Mouse (Mus musculus) cerebellum, adult 8-10 months (tissue): ENCODE data around the gene Cd93.

Source experiments
- DNase-seq: peaks from one replicate; pipeline ENCODE4 v3.0.0; 2022

The Cd93 gene

DNA sequence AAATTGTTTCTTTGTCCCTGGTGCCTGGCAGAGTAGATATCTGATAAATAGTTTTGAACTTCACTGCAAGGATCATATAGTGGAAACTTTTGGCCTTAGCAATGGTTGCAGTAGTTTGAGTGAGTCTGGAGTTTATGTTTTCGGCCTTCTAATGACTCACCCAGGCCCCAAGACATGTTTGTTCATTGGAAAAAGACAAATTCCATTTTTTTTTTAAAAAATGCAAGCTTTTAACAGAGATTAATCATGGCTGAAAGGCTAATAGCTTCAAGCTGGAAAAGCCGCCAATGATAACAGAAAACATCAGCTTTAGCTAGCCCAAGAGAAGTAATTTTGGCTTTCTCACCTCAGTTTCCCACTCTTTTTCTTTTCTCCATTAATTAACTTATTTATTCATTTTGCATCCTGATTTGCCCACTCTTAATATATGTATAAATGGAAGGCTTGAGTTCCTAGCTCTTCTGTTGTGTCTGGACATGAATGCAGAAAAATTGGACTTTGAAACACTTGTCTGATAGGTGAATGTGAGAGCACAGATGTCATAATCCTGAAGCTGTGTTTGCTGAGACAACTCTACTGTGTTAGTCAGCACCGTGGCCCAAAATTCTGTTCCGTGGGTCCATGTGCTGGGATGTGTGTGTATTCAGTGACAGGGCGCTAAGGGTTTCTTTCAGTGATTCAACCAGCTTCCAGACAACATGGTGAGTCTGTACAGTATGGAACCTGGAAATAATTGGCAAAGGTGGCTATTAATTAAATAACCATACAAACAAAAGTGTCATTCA is 44.3 kb downstream of the Cd93 start:
- DNase-seq, result no peak

DNA sequence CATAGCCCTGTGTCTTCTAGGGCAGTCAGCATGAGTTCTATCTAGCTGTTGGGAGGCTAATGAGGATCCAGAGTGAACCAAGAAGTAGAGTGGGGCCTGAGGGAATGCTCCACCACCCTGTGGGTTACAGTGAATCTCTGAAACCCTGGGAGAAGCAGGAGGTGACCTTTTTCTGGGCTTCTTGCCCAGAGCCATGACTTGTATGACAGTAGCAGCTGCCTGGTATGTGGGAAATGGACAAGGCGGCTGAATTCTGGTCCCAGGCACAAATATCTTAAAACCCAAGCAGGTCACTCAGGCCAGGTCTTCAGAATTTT is 45.6 kb downstream of the Cd93 start:
- DNase-seq, result no peak

DNA sequence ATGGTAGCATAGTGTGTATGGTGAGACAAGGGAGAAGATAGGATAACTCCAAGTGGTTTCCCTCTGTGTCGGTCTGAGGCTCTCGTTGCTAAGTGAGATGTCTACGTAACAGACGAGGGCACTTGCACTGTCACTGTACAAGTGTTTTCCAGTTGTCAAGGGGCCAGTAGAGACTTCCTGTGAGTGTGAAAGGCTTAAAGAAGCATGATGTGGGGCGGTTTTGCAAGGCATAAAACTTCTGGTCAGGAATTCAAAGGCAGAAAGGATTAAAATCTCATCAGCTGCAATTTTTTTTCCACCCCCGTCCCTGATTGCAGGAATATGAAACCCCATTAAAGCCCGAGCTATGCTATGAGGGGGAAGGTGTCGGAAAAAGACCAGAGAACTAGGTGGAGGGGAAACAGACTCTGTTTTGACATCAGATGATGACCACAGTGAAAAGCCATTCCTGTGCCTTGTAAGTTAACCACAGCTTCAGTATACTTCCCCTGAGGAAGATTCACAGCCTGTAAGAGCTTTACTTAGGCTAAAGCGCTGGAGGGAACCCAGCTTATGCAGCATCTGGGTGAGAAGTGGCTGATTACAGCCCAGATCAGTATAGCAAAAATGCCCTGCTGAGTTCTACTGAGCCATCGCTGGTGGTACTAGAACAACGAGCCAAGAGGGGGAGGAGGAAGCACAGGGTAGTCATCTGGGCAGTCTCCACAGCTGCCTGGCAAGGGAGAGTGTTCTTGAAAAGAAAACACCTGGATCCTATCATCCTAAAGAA is 46.2 kb downstream of the Cd93 start:
- no peak for DNase-seq

GRCm38 (mm10) chr2:148396209-148396608 is 47.2 kb downstream of the Cd93 start:
- DNase-seq, result no peak

DNA sequence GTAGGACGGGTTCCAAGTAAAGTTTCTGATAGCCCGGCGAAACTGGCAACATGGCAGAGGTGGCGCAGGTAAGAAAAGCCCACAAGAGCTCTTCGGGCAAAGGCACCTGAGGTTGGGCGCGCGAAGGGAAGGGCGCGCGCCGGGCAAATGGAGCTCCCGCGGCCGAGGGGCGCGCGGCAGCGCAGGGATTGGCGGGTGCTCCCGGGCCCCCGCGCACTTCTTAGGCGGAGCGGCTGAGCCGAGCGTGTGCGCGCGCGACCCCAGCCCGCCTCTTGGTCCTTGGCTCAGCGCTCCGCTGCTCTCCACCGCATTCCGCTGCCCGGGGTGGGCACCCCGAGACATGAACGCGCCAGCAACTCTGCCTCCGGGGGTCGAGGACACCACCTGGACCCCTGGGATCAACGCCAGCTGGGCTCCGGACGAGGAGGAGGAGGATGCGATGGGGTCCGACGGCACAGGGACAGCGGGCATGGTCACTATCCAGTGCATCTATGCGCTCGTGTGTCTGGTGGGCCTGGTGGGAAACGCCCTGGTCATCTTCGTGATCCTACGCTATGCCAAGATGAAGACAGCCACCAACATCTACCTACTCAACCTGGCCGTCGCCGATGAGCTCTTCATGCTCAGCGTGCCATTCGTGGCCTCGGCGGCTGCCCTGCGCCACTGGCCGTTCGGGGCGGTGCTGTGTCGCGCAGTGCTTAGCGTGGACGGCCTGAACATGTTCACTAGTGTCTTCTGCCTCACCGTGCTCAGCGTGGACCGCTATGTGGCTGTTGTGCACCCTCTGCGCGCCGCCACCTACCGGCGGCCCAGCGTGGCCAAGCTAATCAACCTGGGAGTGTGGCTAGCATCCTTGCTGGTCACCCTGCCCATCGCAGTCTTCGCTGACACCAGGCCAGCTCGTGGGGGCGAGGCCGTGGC is 48.0 kb downstream of the Cd93 start, which contains the start of gene Sstr4:
Sstr4 (plus strand) TSS at position 214 of the 921 bp plus-strand sequence.
- DNase-seq, result no peak

GRCm38 (mm10) chr2:148393846-148394245 is 49.5 kb downstream of the Cd93 start:
- DNase-seq, result no peak

- DNase-seq, result no peak
Observed at GRCm38 (mm10) chr2:148393149-148393548, 50.2 kb downstream of the Cd93 start.

DNA sequence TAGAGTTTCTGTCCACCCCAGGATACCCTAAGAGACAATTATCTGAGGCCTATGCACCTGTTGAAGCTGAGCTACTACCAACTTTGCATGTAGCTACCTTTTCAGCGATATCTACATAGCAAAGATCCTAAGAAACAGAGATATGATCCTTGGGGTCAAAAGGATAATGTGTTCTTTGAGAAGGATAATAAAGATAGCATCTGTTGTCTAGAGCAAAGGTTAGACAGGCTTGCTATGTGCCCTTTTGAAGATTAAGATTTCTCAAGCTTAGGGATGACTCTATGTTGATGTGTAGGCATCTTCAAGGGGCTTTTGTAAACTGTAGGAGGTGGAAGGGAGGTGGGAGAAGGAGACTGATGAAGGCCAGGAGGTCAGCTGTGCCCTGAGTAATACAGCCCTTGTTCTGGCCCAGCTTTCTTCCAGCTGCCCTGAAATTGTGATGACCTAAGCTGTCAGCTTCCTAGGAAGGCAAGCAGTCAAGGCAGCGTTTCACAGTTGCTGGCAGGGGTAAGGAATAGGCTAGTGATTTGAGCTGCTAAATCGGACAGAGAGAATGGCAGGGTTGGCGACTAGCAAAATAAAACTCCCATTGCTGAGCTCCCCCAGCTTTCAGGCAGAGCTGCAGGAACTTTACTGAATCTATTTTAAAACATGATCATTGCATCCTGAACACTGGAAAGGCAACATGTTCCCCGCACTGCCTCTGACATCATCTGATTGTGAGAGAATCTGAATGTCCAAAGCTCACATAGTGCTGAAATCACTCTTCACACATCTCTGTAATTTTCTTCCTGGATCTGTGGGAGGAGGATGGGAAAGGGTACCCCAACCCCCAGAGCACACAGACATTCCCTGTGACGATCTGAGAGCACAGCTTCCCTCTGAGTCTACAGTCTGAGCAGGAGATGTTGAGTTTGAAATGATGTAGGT is 55.4 kb downstream of the Cd93 start:
- no peak for DNase-seq

DNA sequence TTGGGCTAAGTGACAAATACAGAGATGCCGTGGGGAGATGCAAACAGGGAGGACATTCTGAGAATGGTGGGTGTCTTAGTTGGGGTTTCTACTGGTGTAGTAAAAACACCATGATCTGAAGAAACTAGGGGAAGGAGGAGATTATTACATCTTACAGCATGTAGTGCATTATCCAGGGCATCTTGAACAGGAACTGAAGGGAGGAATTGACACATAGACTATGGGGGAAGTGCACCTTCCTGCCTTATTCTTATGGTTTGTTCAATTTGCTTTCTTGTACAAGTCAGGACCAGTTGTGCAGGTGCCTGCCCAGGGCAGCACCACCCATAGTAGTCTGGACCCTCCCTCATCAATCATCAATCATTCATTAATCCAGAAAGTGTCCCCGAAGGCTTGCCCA is 56.4 kb downstream of the Cd93 start:
- no peak for DNase-seq
